Mouse (Mus musculus): ENCODE measurements around the gene Taar7e. TPM values are rescaled to one million over a fixed set of nuclear protein-coding genes. Genes with fewer than 3 reads are reported as not detected.
"Not testable (repeated sequence)": the region's sequence is repeated elsewhere in the genome, so short reads cannot be mapped to it uniquely, and the experiment has no call there.

Gene Taar7e
- polyA plus RNA-seq, 1 experiment from 2014 or later: not detected

- not testable (repeated sequence) for H3K9ac ChIP-seq; H3K9me3 ChIP-seq; H3K27me3 ChIP-seq; H3K4me3 ChIP-seq (replicated peaks); H3K4me1 ChIP-seq; ATAC-seq (ENCODE audit: low FRiP score); H3K36me3 ChIP-seq (replicated peaks); H3K4me2 ChIP-seq; H3K27ac ChIP-seq
- 87% methylated on average over 2 of the region's 4 CpGs for WGBS
Measured at GRCm38 (mm10) chr10:24076200-24076599, 38.8 kb downstream of the Taar7e start, which contains the start of gene Taar8a. Gene Taar8a (plus strand): TSS chr10:24076500.

GRCm38 (mm10) chr10:24080166-24080565 lies 42.8 kb downstream of the Taar7e start:
- H3K27me3 ChIP-seq: no peaks in the 10 kb centered on the region
- no peaks in the 10 kb centered on the region for H3K9me3 ChIP-seq
- H3K4me1 ChIP-seq: no peaks in the 10 kb centered on the region
- H3K36me3 ChIP-seq (replicated peaks): no peaks in the 10 kb centered on the region
- no peak overlapping the region for H3K27ac ChIP-seq
- no peak overlapping the region for H3K4me3 ChIP-seq (replicated peaks)
- H3K9ac ChIP-seq: no peak overlapping the region
- no peak overlapping the region for H3K4me2 ChIP-seq
- WGBS: 49% methylated on average over 3 of the region's 3 CpGs
- no peak for ATAC-seq (ENCODE audit: low FRiP score)

- no peak overlapping the region for H3K4me3 ChIP-seq (replicated peaks)
- H3K36me3 ChIP-seq (replicated peaks): no peaks in the 10 kb centered on the region
- 44% methylated on average over 5 of the region's 5 CpGs for WGBS
- no peaks in the 10 kb centered on the region for H3K4me1 ChIP-seq
- H3K4me2 ChIP-seq: no peak overlapping the region
- H3K9ac ChIP-seq: no peak overlapping the region
- no peak for ATAC-seq (ENCODE audit: low FRiP score)
- no peaks in the 10 kb centered on the region for H3K9me3 ChIP-seq
- H3K27ac ChIP-seq: no peak overlapping the region
- H3K27me3 ChIP-seq: no peaks in the 10 kb centered on the region
Measured at GRCm38 (mm10) chr10:24085936-24086335, 48.5 kb downstream of the Taar7e start.

- Histone ChIP-seq H3K36me3 (replicated peaks) (no peaks in the 10 kb centered on the region), H3K4me3 (replicated peaks) (no peak overlapping the region), H3K27ac (no peak overlapping the region), H3K27me3 (no peaks in the 10 kb centered on the region), H3K9ac (no peak overlapping the region), H3K4me2 (no peak overlapping the region), H3K4me1 (no peaks in the 10 kb centered on the region), H3K9me3 (no peaks in the 10 kb centered on the region)
- no peak for ATAC-seq (ENCODE audit: low FRiP score)
- WGBS: 86% methylated on average over 5 of the region's 5 CpGs
Measured at GRCm38 (mm10) chr10:24086555-24086954, 49.1 kb downstream of the Taar7e start.

- H3K4me3 ChIP-seq (replicated peaks): no peak overlapping the region
- H3K27me3 ChIP-seq: no peaks in the 10 kb centered on the region
- 91% methylated on average over 2 of the region's 2 CpGs for WGBS
- H3K4me1 ChIP-seq: no peaks in the 10 kb centered on the region
- no peaks in the 10 kb centered on the region for H3K36me3 ChIP-seq (replicated peaks)
- no peaks in the 10 kb centered on the region for H3K9me3 ChIP-seq
- H3K4me2 ChIP-seq: no peak overlapping the region
- no peak overlapping the region for H3K9ac ChIP-seq
- no peak overlapping the region for H3K27ac ChIP-seq
- no peak for ATAC-seq (ENCODE audit: low FRiP score)
Measured at GRCm38 (mm10) chr10:24087168-24087567, 49.8 kb downstream of the Taar7e start.

Other genes with a start within 250 kb of the Taar7e start
- gene Slc18b1, start 240.6 kb upstream of the Taar7e start, polyA plus RNA-seq (2016; fragmentation: Nextera tagmentation; extraction: Ambion mirVana): 16.6 and 17.2 TPM in 2 replicates
- gene Vnn3, start 186.2 kb upstream of the Taar7e start, polyA plus RNA-seq (2016; fragmentation: Nextera tagmentation; extraction: Ambion mirVana): not detected in 2 replicates
- 0.63 and 0.65 TPM in 2 replicates for gene Vnn1, start 142.9 kb upstream of the Taar7e start, polyA plus RNA-seq (2016; fragmentation: Nextera tagmentation; extraction: Ambion mirVana)
- gene Taar1, start 117.3 kb upstream of the Taar7e start, polyA plus RNA-seq (2016; fragmentation: Nextera tagmentation; extraction: Ambion mirVana): not detected in 2 replicates
- not detected in 2 replicates for gene Taar2, start 99.0 kb upstream of the Taar7e start, polyA plus RNA-seq (2016; fragmentation: Nextera tagmentation; extraction: Ambion mirVana)
- gene Taar3, start 88.1 kb upstream of the Taar7e start, polyA plus RNA-seq (2016; fragmentation: Nextera tagmentation; extraction: Ambion mirVana): not detected in 2 replicates
- not detected in 2 replicates for gene Taar4, start 77.1 kb upstream of the Taar7e start, polyA plus RNA-seq (2016; fragmentation: Nextera tagmentation; extraction: Ambion mirVana)
- not detected in 2 replicates for gene Taar5, start 66.9 kb upstream of the Taar7e start, polyA plus RNA-seq (2016; fragmentation: Nextera tagmentation; extraction: Ambion mirVana)
- not detected in 2 replicates for gene Taar6, start 52.0 kb upstream of the Taar7e start, polyA plus RNA-seq (2016; fragmentation: Nextera tagmentation; extraction: Ambion mirVana)
- not detected in 2 replicates for gene Taar7a, start 44.1 kb upstream of the Taar7e start, polyA plus RNA-seq (2016; fragmentation: Nextera tagmentation; extraction: Ambion mirVana)
- gene Taar7b, start 37.7 kb upstream of the Taar7e start, polyA plus RNA-seq (2016; fragmentation: Nextera tagmentation; extraction: Ambion mirVana): not detected in 2 replicates
- gene Taar7d, start 10.4 kb upstream of the Taar7e start, polyA plus RNA-seq (2016; fragmentation: Nextera tagmentation; extraction: Ambion mirVana): not detected in 2 replicates
- gene Taar7f, start 11.9 kb downstream of the Taar7e start, polyA plus RNA-seq (2016; fragmentation: Nextera tagmentation; extraction: Ambion mirVana): not detected in 2 replicates
- gene Taar8a, start 38.9 kb downstream of the Taar7e start, polyA plus RNA-seq (2016; fragmentation: Nextera tagmentation; extraction: Ambion mirVana): not detected in 2 replicates
- gene Taar8b, start 54.7 kb downstream of the Taar7e start, polyA plus RNA-seq (2016; fragmentation: Nextera tagmentation; extraction: Ambion mirVana): not detected in 2 replicates
- gene Taar8c, start 64.3 kb downstream of the Taar7e start, polyA plus RNA-seq (2016; fragmentation: Nextera tagmentation; extraction: Ambion mirVana): not detected in 2 replicates
- gene Taar9, start 71.9 kb downstream of the Taar7e start, polyA plus RNA-seq (2016; fragmentation: Nextera tagmentation; extraction: Ambion mirVana): not detected in 2 replicates
- gene Stx7, start 111.7 kb downstream of the Taar7e start, polyA plus RNA-seq (2016; fragmentation: Nextera tagmentation; extraction: Ambion mirVana): 115 and 121 TPM in 2 replicates
- 2.7 and 3.2 TPM in 2 replicates for gene Moxd1, start 185.9 kb downstream of the Taar7e start, polyA plus RNA-seq (2016; fragmentation: Nextera tagmentation; extraction: Ambion mirVana)

Measured in forebrain, embryonic 12.5 days (tissue).